ENCODE assay signal across 28 mouse cellular contexts in genomic region chrX:109141337-109141870, GRCm38 (mm10). TPM values are rescaled to one million over a fixed set of nuclear protein-coding genes. Genes with fewer than 3 reads are reported as not detected.
DNase-seq lines count a peak whose midpoint lies in the region; ATAC-seq and TF ChIP-seq lines count a peak whose summit lies in the region.
"Had no signal": no experiment of that assay in that cellular context is flagged by ENCODE, and none has a peak within 500 bp of the region (broad histone marks: within the 10 kb centered on the region; RNA-seq: fewer than 3 reads in every experiment).

No protein-coding gene starts in this region.

- no peaks in the 10 kb centered on the region for H3K9me3 ChIP-seq in heart, embryonic 16.5 days (replicated peaks; ENCODE audit: control insufficient read depth, low read length)
- H3K9me3 ChIP-seq in lung, embryonic 14.5 days (ENCODE audit: low read depth, low read length): no peaks in the 10 kb centered on the region
- H3K9me3 ChIP-seq in stomach, postnatal 0 days (ENCODE audit: control insufficient read depth, low read length): no peaks in the 10 kb centered on the region
- H3K9me3 ChIP-seq: embryonic facial prominence, embryonic 13.5 days; forebrain, embryonic 13.5 days; G1E; hindbrain, embryonic 13.5 days; limb, embryonic 13.5 days; liver, embryonic 12.5 days; megakaryocyte, embryonic 14.5 days; midbrain, embryonic 13.5 days had no signal

- 0 out of 2 replicates have a peak, but pooled peaks cover 3% of the 10 kb centered on the region for H3K4me1 ChIP-seq in heart, embryonic 16.5 days (ENCODE audit: control insufficient read depth, insufficient read depth, low read length)
- peaks cover 7% of the 10 kb centered on the region; the same call in 1 of the 2 replicates for H3K4me1 ChIP-seq in lung, embryonic 14.5 days (ENCODE audit: insufficient read depth)
- H3K4me1 ChIP-seq in embryonic fibroblast, embryonic 13.5 days (ENCODE audit: control insufficient read depth, insufficient read depth, low read length): peaks cover 2% of the 10 kb centered on the region; the same call in 1 of the 2 replicates
- H3K4me1 ChIP-seq in stomach, postnatal 0 days (replicated peaks; ENCODE audit: control insufficient read depth, insufficient read depth): no peaks in the 10 kb centered on the region
- H3K4me1 ChIP-seq: embryonic facial prominence, embryonic 13.5 days; forebrain, embryonic 13.5 days; hindbrain, embryonic 13.5 days; limb, embryonic 13.5 days; liver, embryonic 12.5 days; midbrain, embryonic 13.5 days had no signal

- intact Hi-C loops in heart, postnatal 25 days (cut with DNase I): no loop called here

- H3K27ac ChIP-seq in heart, embryonic 16.5 days (ENCODE audit: low read length): peak overlapping the region; percentile 3
- H3K27ac ChIP-seq in lung, embryonic 14.5 days (ENCODE audit: low read depth): peak overlapping the region; percentile 84; the same call in 1 of the 2 replicates
- peak overlapping the region; percentile 98 for H3K27ac ChIP-seq in embryonic fibroblast, embryonic 13.5 days (ENCODE audit: insufficient read depth, low read length)
- peak overlapping the region; percentile 40; the same call in 1 of the 2 replicates for H3K27ac ChIP-seq in stomach, postnatal 0 days (replicated peaks)
- H3K27ac ChIP-seq: embryonic facial prominence, embryonic 13.5 days; forebrain, embryonic 13.5 days; hindbrain, embryonic 13.5 days; limb, embryonic 13.5 days; liver, embryonic 12.5 days; midbrain, embryonic 13.5 days had no signal

- no peak for DNase-seq in heart, postnatal 25 days (ENCODE audit: low spot score)
- peak; percentile 62 for DNase-seq in lung, embryonic 14.5 days
- DNase-seq in lung, postnatal 4 days: no peak
- DNase-seq in stomach, postnatal 0 days (ENCODE audit: low spot score): no peak
- DNase-seq: adrenal gland, adult 2 months; B cell, adult 2 months; cerebellum, adult 18-20 months; cerebellum, postnatal 36 days; heart, postnatal 36 days; kidney, postnatal 36 days; layer of hippocampus, adult 9-11 months had no signal

- 74% methylated on average over 1 of the region's 1 CpGs for whole genome bisulfite sequencing in heart, embryonic 16.5 days
- 50% methylated on average over 1 of the region's 1 CpGs for WGBS in lung, embryonic 14.5 days
- 56% methylated on average over 1 of the region's 1 CpGs for WGBS in stomach, postnatal 0 days

- H3K36me3 ChIP-seq in heart, embryonic 16.5 days (ENCODE audit: control insufficient read depth, insufficient read depth): no peaks in the 10 kb centered on the region
- no peaks in the 10 kb centered on the region for H3K36me3 ChIP-seq in lung, embryonic 14.5 days (ENCODE audit: insufficient read depth)
- no peaks in the 10 kb centered on the region for H3K36me3 ChIP-seq in stomach, postnatal 0 days (ENCODE audit: control insufficient read depth, insufficient read depth, low read length)
- H3K36me3 ChIP-seq: embryonic facial prominence, embryonic 13.5 days; G1E; hindbrain, embryonic 13.5 days; limb, embryonic 13.5 days; liver, embryonic 12.5 days; midbrain, embryonic 13.5 days had no signal

- no peak for TF ChIP-seq EP300 in stomach, postnatal 0 days (optimal IDR thresholded peaks at IDR 0.05)

- no peak overlapping the region for H3K4me3 ChIP-seq in heart, embryonic 16.5 days (ENCODE audit: low read length)
- no peak overlapping the region for H3K4me3 ChIP-seq in lung, embryonic 14.5 days (ENCODE audit: low read depth, low read length)
- H3K4me3 ChIP-seq in embryonic fibroblast, embryonic 13.5 days (ENCODE audit: insufficient read depth, low read length): no peak overlapping the region
- H3K4me3 ChIP-seq in stomach, postnatal 0 days (ENCODE audit: low read depth, low read length): no peak overlapping the region
- H3K4me3 ChIP-seq: embryonic facial prominence, embryonic 13.5 days; forebrain, embryonic 13.5 days; hindbrain, embryonic 13.5 days; limb, embryonic 13.5 days; liver, embryonic 12.5 days; megakaryocyte, embryonic 14.5 days; midbrain, embryonic 13.5 days had no signal

- H3K4me2 ChIP-seq in heart, embryonic 16.5 days (ENCODE audit: low read depth, low read length): no peak overlapping the region
- H3K4me2 ChIP-seq in lung, embryonic 14.5 days: no peak overlapping the region
- H3K4me2 ChIP-seq in stomach, postnatal 0 days (replicated peaks; ENCODE audit: low read depth): no peak overlapping the region
- H3K4me2 ChIP-seq: embryonic facial prominence, embryonic 13.5 days; forebrain, embryonic 13.5 days; hindbrain, embryonic 13.5 days; limb, embryonic 13.5 days; liver, embryonic 12.5 days; midbrain, embryonic 13.5 days had no signal

- no peaks in the 10 kb centered on the region for H3K27me3 ChIP-seq in heart, embryonic 16.5 days (ENCODE audit: control insufficient read depth, insufficient read depth, low read length)
- no peaks in the 10 kb centered on the region for H3K27me3 ChIP-seq in lung, embryonic 14.5 days (ENCODE audit: insufficient read depth, low read length)
- no peaks in the 10 kb centered on the region for H3K27me3 ChIP-seq in stomach, postnatal 0 days (ENCODE audit: control insufficient read depth, insufficient read depth, low read length)
- H3K27me3 ChIP-seq: CH12.LX; embryonic facial prominence, embryonic 13.5 days; forebrain, embryonic 13.5 days; hindbrain, embryonic 13.5 days; limb, embryonic 13.5 days; liver, embryonic 12.5 days; megakaryocyte, embryonic 14.5 days; midbrain, embryonic 13.5 days had no signal

- TF ChIP-seq CTCF in lung, embryonic 14.5 days (IDR thresholded peaks at IDR 0.05; ENCODE audit: low read depth): no peak
- no peak for TF ChIP-seq CTCF in embryonic fibroblast, embryonic 13.5 days (IDR thresholded peaks at IDR 0.05; ENCODE audit: borderline replicate concordance, insufficient read depth, low read length)
- no peak for TF ChIP-seq CTCF in stomach, postnatal 0 days (IDR thresholded peaks at IDR 0.05; ENCODE audit: low read depth)

- H3K9ac ChIP-seq in heart, embryonic 16.5 days (ENCODE audit: low read length): no peak overlapping the region
- H3K9ac ChIP-seq in lung, embryonic 14.5 days: no peak overlapping the region
- H3K9ac ChIP-seq in stomach, postnatal 0 days (ENCODE audit: low read length): no peak overlapping the region
- H3K9ac ChIP-seq: embryonic facial prominence, embryonic 13.5 days; forebrain, embryonic 13.5 days; hindbrain, embryonic 13.5 days; limb, embryonic 13.5 days; liver, embryonic 12.5 days; midbrain, embryonic 13.5 days had no signal

- TF ChIP-seq POLR2A in embryonic fibroblast, embryonic 13.5 days (IDR thresholded peaks at IDR 0.05; ENCODE audit: low read depth, low read length): no peak

- ATAC-seq in heart, embryonic 16.5 days (replicated peaks; ENCODE audit: extremely low read depth, insufficient read depth, low FRiP score): no peak
- peak; percentile 51; the same call in 1 of the 2 replicates for ATAC-seq in lung, embryonic 14.5 days (ENCODE audit: insufficient read depth)
- ATAC-seq in stomach, postnatal 0 days (ENCODE audit: low FRiP score, low TSS enrichment): no peak
- ATAC-seq in activated CD4-positive, CD25-positive, alpha-beta regulatory T cell, adult 4 months: no peak
- ATAC-seq: forebrain, embryonic 13.5 days; liver, embryonic 12.5 days; midbrain, embryonic 13.5 days had no signal

RNA-seq across cellular contexts. Expression of gene Sh3bgrl, which starts 46.2 kb away (rescaled TPM):
- 75.2 and 78.3 TPM in 2 replicates for polyA plus RNA-seq in heart, embryonic 16.5 days (2015; fragmentation: Nextera tagmentation; extraction: Ambion mirVana)
- total RNA-seq in heart, postnatal 25 days (2021): 10 to 100 TPM; 33.6 to 38.3 TPM
- polyA plus RNA-seq in lung, embryonic 14.5 days (2014; fragmentation: Nextera tagmentation; extraction: Ambion mirVana): 213 TPM in 2 replicates
- polyA plus RNA-seq in embryonic fibroblast, embryonic 13.5 days (2011; ENCODE audit: insufficient read length, low read depth, missing spikeins): 332 and 399 TPM in 2 replicates
- 66.2 and 66.8 TPM in 2 replicates for polyA plus RNA-seq in stomach, postnatal 0 days (2015; fragmentation: Nextera tagmentation; extraction: Ambion mirVana)
- 100 to 1,000 TPM; 280 to 290 TPM for polyA plus RNA-seq in activated CD4-positive, CD25-positive, alpha-beta regulatory T cell, adult 4 months (2017; shearing (Covaris generic))

RNA-seq across cellular contexts. Expression of gene Gm6377, which starts 55.2 kb away (rescaled TPM):
- 0.08 TPM in 1 of 2 replicates, not detected in the other for polyA plus RNA-seq in heart, embryonic 16.5 days (2015; fragmentation: Nextera tagmentation; extraction: Ambion mirVana)
- under 1 TPM; 0.08 to 0.25 TPM for total RNA-seq in heart, postnatal 25 days (2021)
- 0.12 and 0.34 TPM in 2 replicates for polyA plus RNA-seq in lung, embryonic 14.5 days (2014; fragmentation: Nextera tagmentation; extraction: Ambion mirVana)
- 0.30 TPM in 1 of 2 replicates, not detected in the other for polyA plus RNA-seq in embryonic fibroblast, embryonic 13.5 days (2011; ENCODE audit: insufficient read length, low read depth, missing spikeins)
- 0.08 TPM in 1 of 2 replicates, not detected in the other for polyA plus RNA-seq in stomach, postnatal 0 days (2015; fragmentation: Nextera tagmentation; extraction: Ambion mirVana)
- polyA plus RNA-seq in activated CD4-positive, CD25-positive, alpha-beta regulatory T cell, adult 4 months (2017; shearing (Covaris generic)): under 1 TPM; 0.17 to 0.62 TPM
- total RNA-seq: gastrocnemius, adult 8-10 months; left cerebral cortex, adult 18-20 months; left cerebral cortex, postnatal 25 days had no signal
- polyA plus RNA-seq: adrenal gland, adult 2 months; embryonic facial prominence, embryonic 13.5 days; G1E; limb, embryonic 13.5 days; neural tube, embryonic 11.5 days; small intestine, adult 2 months had no signal

Comparison
In these comparisons a context has a peak if more than half of its experiments do, and no peak if none do; other contexts are left out.
1. H3K27ac ChIP-seq: peak in every context shown above with its lines; median percentile 98 in embryonic fibroblast, embryonic 13.5 days; 84 in lung, embryonic 14.5 days; 40 in stomach, postnatal 0 days; 3 in heart, embryonic 16.5 days.